Mouse (Mus musculus): ENCODE results near the gene Csnk1e.
"Not testable (repeated sequence)": the region's sequence is repeated elsewhere in the genome, so short reads cannot be mapped to it uniquely, and the experiment has no call there.

Csnk1e gene

GRCm38 (mm10) chr15:79455106-79455810, at the start of gene Csnk1e:
Csnk1e (minus strand) TSS chr15:79455566.
- no peak for DNase-seq (ENCODE audit: extremely low read depth, low read depth, low spot score)

- DNase-seq (ENCODE audit: extremely low read depth, low read depth, low spot score): no peak
Measured at GRCm38 (mm10) chr15:79504707-79505452, 49.5 kb upstream of the Csnk1e start, which contains the start of gene Kcnj4. Kcnj4 (minus strand) TSS chr15:79505241.

GRCm38 (mm10) chr15:79503438-79503837, 48.1 kb upstream of the Csnk1e start:
- no peak for DNase-seq (ENCODE audit: extremely low read depth, low read depth, low spot score)

GRCm38 (mm10) chr15:79502891-79503341, 47.5 kb upstream of the Csnk1e start:
- no peak for DNase-seq (ENCODE audit: extremely low read depth, low read depth, low spot score)

- DNase-seq (ENCODE audit: extremely low read depth, low read depth, low spot score): no peak
Measured at GRCm38 (mm10) chr15:79500110-79500509, 44.7 kb upstream of the Csnk1e start.

- DNase-seq (ENCODE audit: extremely low read depth, low read depth, low spot score): no peak
Measured at GRCm38 (mm10) chr15:79493527-79493926, 38.2 kb upstream of the Csnk1e start.

- no peak for DNase-seq (ENCODE audit: extremely low read depth, low read depth, low spot score)
Measured at GRCm38 (mm10) chr15:79489463-79489862, 34.1 kb upstream of the Csnk1e start.

- no peak for DNase-seq (ENCODE audit: extremely low read depth, low read depth, low spot score)
Measured at GRCm38 (mm10) chr15:79481181-79481688, 25.9 kb upstream of the Csnk1e start.

- DNase-seq (ENCODE audit: extremely low read depth, low read depth, low spot score): no peak
Measured at GRCm38 (mm10) chr15:79477227-79477626, 21.9 kb upstream of the Csnk1e start.

GRCm38 (mm10) chr15:79473638-79474355, 18.4 kb upstream of the Csnk1e start:
- DNase-seq (ENCODE audit: extremely low read depth, low read depth, low spot score): no peak

- no peak for DNase-seq (ENCODE audit: extremely low read depth, low read depth, low spot score)
Measured at GRCm38 (mm10) chr15:79473042-79473441, 17.7 kb upstream of the Csnk1e start.

GRCm38 (mm10) chr15:79471095-79471494, 15.7 kb upstream of the Csnk1e start:
- no peak for DNase-seq (ENCODE audit: extremely low read depth, low read depth, low spot score)

GRCm38 (mm10) chr15:79470583-79470982, 15.2 kb upstream of the Csnk1e start:
- no peak for DNase-seq (ENCODE audit: extremely low read depth, low read depth, low spot score)

- DNase-seq (ENCODE audit: extremely low read depth, low read depth, low spot score): no peak
Measured at GRCm38 (mm10) chr15:79469577-79469976, 14.2 kb upstream of the Csnk1e start.

- DNase-seq (ENCODE audit: extremely low read depth, low read depth, low spot score): no peak
Measured at GRCm38 (mm10) chr15:79466601-79467286, 11.4 kb upstream of the Csnk1e start.

GRCm38 (mm10) chr15:79456546-79456945, 1.2 kb upstream of the Csnk1e start:
- DNase-seq (ENCODE audit: extremely low read depth, low read depth, low spot score): no peak

- not testable (repeated sequence) for DNase-seq (ENCODE audit: extremely low read depth, low read depth, low spot score)
Measured at GRCm38 (mm10) chr15:79456104-79456503, 738 bp upstream of the Csnk1e start.

- DNase-seq (ENCODE audit: extremely low read depth, low read depth, low spot score): no peak
Measured at GRCm38 (mm10) chr15:79453831-79454230, 1.5 kb downstream of the Csnk1e start.

- DNase-seq (ENCODE audit: extremely low read depth, low read depth, low spot score): no peak
Measured at GRCm38 (mm10) chr15:79448041-79448440, 7.3 kb downstream of the Csnk1e start.

- DNase-seq (ENCODE audit: extremely low read depth, low read depth, low spot score): no peak
Measured at GRCm38 (mm10) chr15:79445786-79446654, 9.3 kb downstream of the Csnk1e start.
